Mouse (Mus musculus): ENCODE results near the gene Dgkh. TPM values are rescaled to one million over a fixed set of nuclear protein-coding genes. Genes with fewer than 3 reads are reported as not detected.

The Dgkh gene
- polyA plus RNA-seq, 1 experiment from 2014 or later, result 9.9 TPM

Other genes with a start within 250 kb of the Dgkh start
- 31.5 and 32.4 TPM in 2 replicates for gene Akap11, start 196.0 kb downstream of the Dgkh start, polyA plus RNA-seq (2015; fragmentation: Nextera tagmentation; extraction: Ambion mirVana)
- 7.5 and 9.7 TPM in 2 replicates for gene Vwa8, start 116.3 kb upstream of the Dgkh start, polyA plus RNA-seq (2015; fragmentation: Nextera tagmentation; extraction: Ambion mirVana)

All from neural tube, embryonic 15.5 days (tissue).